Mouse (Mus musculus) macrophage (primary cell): ENCODE measurements around the gene Nphp4. TPM values are rescaled to one million over a fixed set of nuclear protein-coding genes. Genes with fewer than 3 reads are reported as not detected.

ENCODE experiments used
- polyA plus RNA-seq: library from polyadenylated mRNA; stranded (reverse); fragments of 250-400 nt; gene quantifications from 3 replicates; pipeline ENCODE4 v1.2.4, GENCODE M21; 2018; ENCODE audit warnings: inconsistent platforms

Gene Nphp4
- polyA plus RNA-seq, 1 experiment from 2014 or later = 0.33 TPM

Other genes with a start within 250 kb of the Nphp4 start
- not detected in 3 replicates for gene Gpr153, start 202.5 kb upstream of the Nphp4 start, polyA plus RNA-seq
- not detected in 3 replicates for gene Hes3, start 185.0 kb upstream of the Nphp4 start, polyA plus RNA-seq
- gene Icmt, start 179.5 kb upstream of the Nphp4 start, polyA plus RNA-seq = 7.9 to 19.2 TPM (median 17.9 TPM) in 3 replicates
- not detected in 3 replicates for gene Rnf207, start 157.7 kb upstream of the Nphp4 start, polyA plus RNA-seq
- 548 to 903 TPM (median 773 TPM) in 3 replicates for gene Rpl22, start 151.0 kb upstream of the Nphp4 start, polyA plus RNA-seq
- 0.03 to 0.06 TPM (median 0.06 TPM) in 3 replicates for gene Chd5, start 138.1 kb upstream of the Nphp4 start, polyA plus RNA-seq
- gene Kcnab2, start 1.2 kb downstream of the Nphp4 start, polyA plus RNA-seq = 42.9 to 182 TPM (median 93.6 TPM) in 3 replicates